Comparison of ENCODE assay signal across 7 mouse cellular contexts in genomic region chr11:20243214-20243913, GRCm38 (mm10). TPM values are rescaled to one million over a fixed set of nuclear protein-coding genes. Genes with fewer than 3 reads are reported as not detected.
DNase-seq lines count a peak whose midpoint lies in the region; ATAC-seq lines count a peak whose summit lies in the region.

No protein-coding gene starts in this region.

- no peak overlapping the region for H3K4me3 ChIP-seq in lung, embryonic 16.5 days (ENCODE audit: low read length)
- H3K4me3 ChIP-seq in forebrain, embryonic 16.5 days (replicated peaks; ENCODE audit: low read length): no peak overlapping the region
- H3K4me3 ChIP-seq in neural tube, embryonic 15.5 days (replicated peaks): no peak overlapping the region

- H3K36me3 ChIP-seq in lung, embryonic 16.5 days (ENCODE audit: control insufficient read depth, insufficient read depth, low read length): peaks cover 20% of the 10 kb centered on the region
- peaks cover 17% of the 10 kb centered on the region for H3K36me3 ChIP-seq in forebrain, embryonic 16.5 days (ENCODE audit: control insufficient read depth, insufficient read depth)
- H3K36me3 ChIP-seq in neural tube, embryonic 15.5 days: peaks cover 33% of the 10 kb centered on the region

- H3K27ac ChIP-seq in lung, embryonic 16.5 days (ENCODE audit: low read length): no peak overlapping the region
- H3K27ac ChIP-seq in forebrain, embryonic 16.5 days (ENCODE audit: low read length): no peak overlapping the region
- H3K27ac ChIP-seq in neural tube, embryonic 15.5 days (replicated peaks): no peak overlapping the region

- WGBS in lung, embryonic 16.5 days: 43% methylated on average over 9 of the region's 9 CpGs
- 48% methylated on average over 9 of the region's 9 CpGs for WGBS in forebrain, embryonic 16.5 days
- WGBS in neural tube, embryonic 15.5 days: 51% methylated on average over 9 of the region's 9 CpGs

- H3K9ac ChIP-seq in lung, embryonic 16.5 days (ENCODE audit: low read length): no peak overlapping the region
- H3K9ac ChIP-seq in forebrain, embryonic 16.5 days (replicated peaks; ENCODE audit: low read depth, low read length): no peak overlapping the region
- H3K9ac ChIP-seq in neural tube, embryonic 15.5 days (replicated peaks): no peak overlapping the region

- no peaks in the 10 kb centered on the region for H3K27me3 ChIP-seq in lung, embryonic 16.5 days (ENCODE audit: control insufficient read depth, insufficient read depth, low read depth, low read length)
- H3K27me3 ChIP-seq in forebrain, embryonic 16.5 days (replicated peaks; ENCODE audit: control insufficient read depth, insufficient read depth, low read length): no peaks in the 10 kb centered on the region
- H3K27me3 ChIP-seq in neural tube, embryonic 15.5 days (replicated peaks): no peaks in the 10 kb centered on the region

- ATAC-seq in lung, embryonic 16.5 days (ENCODE audit: low read depth): 0 out of 2 replicates have a peak, but pooled peaks have one; percentile 30
- ATAC-seq in forebrain, embryonic 16.5 days: peak; percentile 26; the same call in 1 of the 2 replicates
- ATAC-seq in neural tube, embryonic 15.5 days (ENCODE audit: low FRiP score): 0 out of 2 replicates have a peak, but pooled peaks have one; percentile 32
- ATAC-seq in monocyte, adult 5-6 weeks (replicated peaks; ENCODE audit: insufficient number of reproducible peaks, low FRiP score, low TSS enrichment, poor library complexity, severe bottlenecking): no peak

- H3K4me1 ChIP-seq in lung, embryonic 16.5 days (replicated peaks; ENCODE audit: control insufficient read depth, insufficient read depth, low read length): peaks cover 25% of the 10 kb centered on the region
- H3K4me1 ChIP-seq in forebrain, embryonic 16.5 days (replicated peaks; ENCODE audit: control insufficient read depth, insufficient read depth, low read length): peaks cover 16% of the 10 kb centered on the region
- H3K4me1 ChIP-seq in neural tube, embryonic 15.5 days: peaks cover 41% of the 10 kb centered on the region

- no peaks in the 10 kb centered on the region for H3K9me3 ChIP-seq in lung, embryonic 16.5 days (ENCODE audit: control insufficient read depth, low read length)
- H3K9me3 ChIP-seq in forebrain, embryonic 16.5 days (ENCODE audit: control insufficient read depth, low read length): no peaks in the 10 kb centered on the region
- no peaks in the 10 kb centered on the region for H3K9me3 ChIP-seq in neural tube, embryonic 15.5 days (replicated peaks)

- H3K4me2 ChIP-seq in lung, embryonic 16.5 days (ENCODE audit: low read depth, low read length): no peak overlapping the region
- no peak overlapping the region for H3K4me2 ChIP-seq in forebrain, embryonic 16.5 days (ENCODE audit: low read length)
- no peak overlapping the region for H3K4me2 ChIP-seq in neural tube, embryonic 15.5 days

- DNase-seq in lung, postnatal 4 days: no peak
- DNase-seq in kidney, postnatal 25 days: peak; percentile 45 to 82
- DNase-seq in ovary, postnatal 36 days (ENCODE audit: low spot score): no peak

RNA-seq across cellular contexts. Expression of gene Cep68, which starts 5.9 kb away (rescaled TPM):
- 36.8 and 37.0 TPM in 2 replicates for polyA plus RNA-seq in lung, embryonic 16.5 days (2015; fragmentation: Nextera tagmentation; extraction: Ambion mirVana)
- polyA plus RNA-seq in forebrain, embryonic 16.5 days (2015; fragmentation: Nextera tagmentation; extraction: Ambion mirVana): 29.1 and 29.8 TPM in 2 replicates
- polyA plus RNA-seq in neural tube, embryonic 15.5 days (2015; fragmentation: Nextera tagmentation; extraction: Ambion mirVana): 26.5 and 29.1 TPM in 2 replicates
- 6.1 to 12.7 TPM (median 7.7 TPM) in 3 replicates for total RNA-seq in monocyte, adult 5-6 weeks (2017)

RNA-seq across cellular contexts. Expression of gene Rab1a, which starts 42.1 kb away (rescaled TPM):
- 261 and 264 TPM in 2 replicates for polyA plus RNA-seq in lung, embryonic 16.5 days (2015; fragmentation: Nextera tagmentation; extraction: Ambion mirVana)
- polyA plus RNA-seq in forebrain, embryonic 16.5 days (2015; fragmentation: Nextera tagmentation; extraction: Ambion mirVana): 315 and 341 TPM in 2 replicates
- polyA plus RNA-seq in neural tube, embryonic 15.5 days (2015; fragmentation: Nextera tagmentation; extraction: Ambion mirVana): 311 and 322 TPM in 2 replicates
- 128 to 153 TPM (median 143 TPM) in 3 replicates for total RNA-seq in monocyte, adult 5-6 weeks (2017)

Comparison
In these comparisons a context has a peak if more than half of its experiments do, and no peak if none do; other contexts are left out.
1. DNase-seq: peak in kidney, postnatal 25 days (2 of 2); none in lung, postnatal 4 days (0 of 2) and ovary, postnatal 36 days (single experiment).